ENCODE assay signal across 8 mouse cellular contexts in the genomic region with DNA sequence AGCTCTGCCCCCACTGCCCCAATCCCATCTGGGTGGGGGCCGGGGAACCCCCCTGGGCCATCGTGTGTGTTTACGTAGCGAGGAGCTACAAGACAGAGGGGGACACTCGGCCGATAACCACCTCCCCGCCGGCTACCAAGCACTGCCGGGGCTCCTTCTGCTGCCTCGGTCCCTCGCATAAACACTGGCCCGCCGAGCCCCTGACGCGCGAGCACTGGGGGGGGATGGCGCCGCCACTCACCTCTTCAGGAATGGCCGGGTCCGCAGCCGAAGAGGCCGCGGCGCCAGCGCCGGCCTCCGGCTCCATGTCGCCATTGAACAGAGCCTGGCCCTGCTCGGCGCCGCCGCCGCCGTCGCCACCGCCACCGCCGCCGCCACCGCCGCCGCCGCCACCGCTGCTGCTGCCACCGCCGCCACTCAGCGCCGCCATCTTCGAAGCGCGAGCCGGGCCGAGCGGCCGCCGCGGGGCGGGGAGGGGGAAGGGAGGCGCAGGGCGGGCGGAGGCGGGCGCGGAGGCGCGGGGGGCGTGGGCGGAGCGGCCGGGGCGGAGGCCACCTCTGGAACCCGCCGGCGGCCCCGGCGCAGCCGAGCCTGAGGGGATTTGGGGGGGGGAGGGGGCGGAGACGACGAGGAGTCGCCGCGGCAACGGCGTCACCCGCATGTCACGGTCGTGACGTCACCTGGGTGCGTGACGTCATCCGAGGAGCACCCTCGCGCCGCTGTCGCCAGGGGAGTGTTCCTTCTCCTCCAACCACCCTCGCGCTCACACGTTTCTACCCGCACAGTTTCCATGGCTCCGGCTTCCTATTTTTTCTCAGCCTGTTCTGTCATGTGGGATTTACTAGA. TPM values are rescaled to one million over a fixed set of nuclear protein-coding genes. Genes with fewer than 3 reads are reported as not detected.
DNase-seq lines count a peak whose midpoint lies in the region; ATAC-seq and TF ChIP-seq lines count a peak whose summit lies in the region.

Gene Braf, minus strand, starts transcription at position 598 of the 846 bp plus-strand sequence.

- H3K4me3 ChIP-seq in gastrocnemius, adult 2 months, result peak within 1 kb of the TSS; percentile 89
- H3K4me3 ChIP-seq in hindbrain, postnatal 0 days (ENCODE audit: low read length), result peak within 1 kb of the TSS; percentile 94
- H3K4me3 ChIP-seq in left cerebral cortex, adult 2 months, result peak within 1 kb of the TSS; percentile 84

- H3K27me3 ChIP-seq in hindbrain, postnatal 0 days (ENCODE audit: insufficient read depth, low read length), result no peaks in the 10 kb centered on the region

- TF ChIP-seq CTCF in gastrocnemius, adult 2 months (IDR thresholded peaks at IDR 0.05), result no peak
- TF ChIP-seq CTCF in hindbrain, postnatal 0 days (IDR thresholded peaks at IDR 0.05; ENCODE audit: low read depth), result peak; percentile 28
- peak; percentile 15 for TF ChIP-seq CTCF in left cerebral cortex, adult 2 months (IDR thresholded peaks at IDR 0.05)

- H3K9ac ChIP-seq in hindbrain, postnatal 0 days (replicated peaks; ENCODE audit: low read length), result peak within 1 kb of the TSS; percentile 96

- no peaks in the 10 kb centered on the region for H3K9me3 ChIP-seq in hindbrain, postnatal 0 days (ENCODE audit: low read length)

- H3K36me3 ChIP-seq in hindbrain, postnatal 0 days (ENCODE audit: insufficient read depth, low read length), result no peaks in the 10 kb centered on the region

- H3K27ac ChIP-seq in gastrocnemius, adult 2 months, result peak within 1 kb of the TSS; percentile 87
- H3K27ac ChIP-seq in hindbrain, postnatal 0 days, result peak within 1 kb of the TSS; percentile 98
- peak within 1 kb of the TSS; percentile 93 for H3K27ac ChIP-seq in left cerebral cortex, adult 2 months

- under 1% methylated on average over 57 of the region's 101 CpGs for WGBS in hindbrain, postnatal 0 days

- peak; percentile 93 for DNase-seq in WW6 (ENCODE audit: low read depth, low spot score)
- DNase-seq in cerebellum, postnatal 4 days (ENCODE audit: low spot score in 2 of 2), result peak; percentile 78 to 94
- DNase-seq in gastrocnemius, adult 2 months, result peak; percentile 89
- DNase-seq in hindbrain, postnatal 0 days (ENCODE audit: low spot score), result peak; percentile 96
- peak; percentile 85 to 89 for DNase-seq in left cerebral cortex, adult 2 months (ENCODE audit: extremely low spot score in 1 of 2, low spot score in 2 of 2)
- DNase-seq in right cerebral cortex, adult 2 months (ENCODE audit: low spot score in 2 of 2), result peak; percentile 84 to 88
- DNase-seq in urinary bladder, postnatal 14 days (ENCODE audit: low spot score), result peak; percentile 82

- ATAC-seq in hindbrain, postnatal 0 days, result peak; percentile 96
- peak; percentile 95 for ATAC-seq in megakaryocyte, adult 5-6 weeks (ENCODE audit: poor library complexity, severe bottlenecking)

- intact Hi-C loops in gastrocnemius, adult 2 months (cut with DNase I), result loop anchor here (5.0 kb wide), 2 partner anchors 57 to 133 kb away; partner anchors contain the start of gene Ndufb2
- intact Hi-C loops in left cerebral cortex, adult 2 months (cut with DNase I), result loop anchor here (5.0 kb wide), 2 partner anchors 43 to 57 kb away; no protein-coding TSS in a partner anchor

- H3K4me2 ChIP-seq in hindbrain, postnatal 0 days (ENCODE audit: low read depth, low read length), result peak within 1 kb of the TSS; percentile 94

- peaks cover 16% of the 10 kb centered on the region; the same call in 1 of the 2 replicates for H3K4me1 ChIP-seq in hindbrain, postnatal 0 days (ENCODE audit: insufficient read depth, low read length)

RNA-seq across cellular contexts. Expression of gene Braf, which starts in this region (rescaled TPM):
- 1 to 10 TPM; 6.5 to 8.1 TPM for total RNA-seq in gastrocnemius, adult 2 months (2021)
- total RNA-seq in hindbrain, postnatal 0 days (2014; rRNA removed), result 37.7 and 49.6 TPM in 2 replicates
- polyA plus RNA-seq in hindbrain, postnatal 0 days (2015; fragmentation: Nextera tagmentation; extraction: Ambion mirVana), result 16.7 and 17.3 TPM in 2 replicates
- 100 to 1,000 TPM; 119 to 123 TPM for total RNA-seq in left cerebral cortex, adult 2 months (2021)
- total RNA-seq in megakaryocyte, adult 5-6 weeks (2015), result 33.2 and 49.0 TPM in 2 replicates
- total RNA-seq in megakaryocyte, adult 5-6 weeks (2017), result 18.4 and 26.0 TPM in 2 replicates

Comparison
In these comparisons a context has a peak if more than half of its experiments do, and no peak if none do; other contexts are left out.
1. Peak in every context shown above with its lines: DNase-seq, ATAC-seq, H3K4me3 ChIP-seq and H3K27ac ChIP-seq.